Mouse (Mus musculus): ENCODE results near the gene Fosb. TPM values are rescaled to one million over a fixed set of nuclear protein-coding genes. Genes with fewer than 3 reads are reported as not detected.
A peak's percentile ranks its signal among the peaks of the same experiment; 100 is the strongest.

Gene Fosb
- polyA plus RNA-seq, 2 experiments from 2014 or later = 0.35 to 2.7 TPM

- ATAC-seq = no peak
Observed at GRCm38 (mm10) chr7:19305796-19306765, 3.8 kb downstream of the Fosb start.

DNA sequence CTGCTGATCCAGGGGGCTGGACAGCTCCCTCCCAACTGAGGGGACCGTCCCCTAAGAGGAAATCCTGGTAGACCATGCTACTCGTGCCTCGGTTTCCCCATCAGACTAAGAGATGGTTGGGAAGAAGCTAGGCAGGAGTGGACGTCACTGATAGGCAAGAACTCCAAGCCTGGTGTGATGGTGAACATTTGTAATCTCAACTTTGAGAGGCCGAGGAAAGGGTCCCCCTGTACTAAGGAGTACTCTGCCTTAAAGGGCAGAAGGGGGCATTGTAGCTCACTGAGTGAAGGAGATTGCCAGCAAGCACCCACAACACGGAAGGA, 4.5 kb downstream of the Fosb start:
- no peak for ATAC-seq

DNA sequence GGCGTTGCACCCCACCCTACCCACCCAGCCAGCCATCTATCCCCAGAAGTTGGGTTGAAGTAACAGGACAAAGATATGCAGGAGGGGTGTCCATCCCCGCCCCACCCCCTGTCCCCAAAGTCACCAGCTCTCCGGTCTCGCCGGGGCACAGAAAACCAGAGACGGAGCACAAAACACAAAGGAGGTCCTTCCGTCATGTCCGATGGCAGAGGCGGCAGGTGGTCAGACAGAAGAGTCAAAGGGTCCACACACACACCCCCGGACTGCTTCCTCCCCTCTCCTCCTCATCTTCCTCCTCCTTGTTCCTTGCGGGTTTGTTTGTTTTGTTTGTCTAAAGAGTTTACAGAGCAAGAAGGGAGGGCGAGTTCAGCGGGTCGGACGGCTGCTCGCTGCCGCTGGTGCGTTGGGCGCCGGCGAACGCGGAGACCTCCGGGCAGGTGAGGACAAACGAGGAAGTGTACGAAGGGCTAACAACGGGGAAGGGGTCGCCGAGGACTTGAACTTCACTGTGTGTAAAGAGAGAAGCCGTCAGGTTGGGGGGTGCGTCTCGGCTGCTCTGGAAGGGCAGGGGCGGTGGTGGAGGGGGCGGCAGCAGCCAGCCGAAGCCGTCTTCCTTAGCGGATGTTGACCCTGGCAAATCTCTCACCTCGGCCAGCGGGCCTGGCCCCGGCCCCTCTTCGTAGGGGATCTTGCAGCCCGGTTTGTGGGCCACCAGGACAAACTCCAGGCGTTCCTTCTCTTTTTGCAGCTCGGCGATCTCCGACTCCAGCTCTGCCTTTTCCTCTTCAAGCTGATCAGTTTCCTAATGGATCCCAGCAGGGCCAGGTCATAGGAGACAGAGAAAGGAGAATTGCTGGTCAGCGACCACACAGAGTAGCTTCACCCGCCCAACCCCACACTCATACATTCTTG, 5.1 kb downstream of the Fosb start:
- ATAC-seq = no peak

DNA sequence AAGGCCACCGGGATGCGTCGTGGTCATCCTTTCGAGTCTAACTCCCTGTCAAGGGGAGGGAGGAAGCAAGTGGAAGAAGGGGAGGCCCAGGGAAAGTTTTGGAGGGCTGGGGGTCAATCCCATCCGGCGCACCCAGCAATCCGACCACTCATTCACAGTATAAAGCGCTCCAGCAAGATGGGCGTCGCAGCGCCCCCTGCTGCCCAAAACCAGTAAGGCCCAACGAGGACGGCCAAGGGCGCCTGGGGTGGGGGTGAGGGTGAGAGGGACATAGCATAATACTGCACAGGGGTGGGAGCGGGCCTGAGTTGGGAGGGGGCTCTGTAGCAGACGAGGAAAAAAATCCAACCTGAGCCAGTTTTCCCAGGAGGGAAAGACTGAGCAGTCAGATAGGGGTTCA, 6.1 kb downstream of the Fosb start:
- peak; percentile 28 for ATAC-seq

DNA sequence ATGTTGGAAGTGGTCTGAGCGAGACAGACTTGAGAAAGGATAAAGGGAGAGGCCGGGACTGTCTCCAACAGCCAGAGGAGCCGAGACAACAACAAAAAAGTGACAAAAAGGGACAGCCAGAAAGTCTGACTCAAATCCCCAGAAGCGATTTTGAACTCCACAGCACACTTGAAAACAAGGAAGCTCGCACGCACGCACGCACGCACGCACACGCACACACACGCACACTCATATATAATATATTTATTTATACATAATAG, 6.9 kb downstream of the Fosb start:
- no peak for ATAC-seq

DNA sequence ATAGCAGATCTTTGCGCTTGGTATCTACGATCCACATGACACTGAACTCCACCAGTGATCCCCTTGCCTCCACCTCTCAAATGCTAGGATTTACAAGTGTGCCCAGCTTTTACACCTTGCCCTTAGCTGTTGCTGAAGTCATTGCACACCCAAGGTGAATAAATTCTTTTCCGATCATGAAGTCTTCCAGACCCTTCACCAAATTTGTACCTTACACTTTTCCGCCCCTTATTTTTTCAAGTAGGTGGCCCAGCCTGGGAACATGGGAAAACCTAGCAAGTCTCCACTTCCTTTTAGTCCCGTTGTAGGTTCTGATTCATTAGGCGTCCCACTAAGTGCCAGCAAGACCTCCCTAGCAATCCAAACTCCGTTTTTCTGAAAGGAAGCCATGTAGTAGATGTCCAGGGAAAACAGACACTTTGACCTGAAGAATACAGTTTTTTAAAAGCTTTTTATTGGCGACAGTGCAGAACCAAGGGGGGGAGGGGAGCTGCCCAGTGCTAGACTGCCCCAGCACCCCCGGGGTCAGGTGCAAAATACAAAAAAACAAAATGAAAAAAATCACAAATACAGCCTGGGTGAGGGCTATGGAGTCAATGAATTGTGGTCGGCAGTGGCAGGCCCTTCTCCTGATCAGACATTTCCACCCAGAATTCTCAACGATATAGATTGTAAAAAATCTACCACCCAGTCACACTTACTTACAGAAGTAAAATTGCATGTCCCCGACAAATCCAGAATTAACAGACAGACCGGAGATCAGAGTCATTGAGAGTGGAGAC, 7.4 kb downstream of the Fosb start:
- ATAC-seq = no peak

DNA sequence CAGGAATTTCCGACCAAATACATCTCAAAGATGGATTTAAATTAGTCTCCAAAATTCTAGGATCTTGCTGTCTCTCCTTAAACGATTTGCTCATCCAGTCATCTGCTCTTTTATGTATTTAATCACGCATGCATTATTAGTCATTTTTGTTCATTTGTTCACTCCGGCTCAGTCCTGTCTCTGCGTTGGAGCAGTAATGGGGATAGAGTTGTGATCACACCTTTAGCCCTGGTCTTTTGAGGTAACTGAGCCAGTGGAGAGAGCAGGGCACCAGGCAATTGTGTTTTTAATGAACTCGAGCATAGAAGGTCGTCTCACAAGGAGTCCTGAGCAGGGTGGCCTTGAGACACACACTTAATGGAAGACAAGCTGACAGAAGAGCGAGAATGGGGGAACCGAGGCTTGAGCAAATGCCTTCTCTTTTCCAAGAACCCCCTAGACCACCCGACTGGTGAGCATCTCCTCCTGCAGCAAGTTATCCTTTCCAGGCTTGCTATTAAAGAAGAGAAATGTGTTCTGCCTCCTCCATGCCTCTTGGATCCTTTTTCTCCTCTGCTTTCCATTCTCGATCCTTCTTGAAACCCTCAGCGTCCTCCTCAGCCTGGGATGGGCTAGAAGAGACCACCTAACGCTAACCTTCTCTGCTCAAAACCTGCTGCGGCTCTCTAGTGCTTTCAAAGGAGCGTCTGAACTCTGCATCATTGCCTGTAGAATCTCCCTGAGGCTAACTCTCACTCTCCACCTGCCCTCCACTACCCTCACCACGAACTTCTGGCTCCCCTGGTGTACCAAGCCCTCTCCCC, 8.2 kb downstream of the Fosb start:
- no peak for ATAC-seq

DNA sequence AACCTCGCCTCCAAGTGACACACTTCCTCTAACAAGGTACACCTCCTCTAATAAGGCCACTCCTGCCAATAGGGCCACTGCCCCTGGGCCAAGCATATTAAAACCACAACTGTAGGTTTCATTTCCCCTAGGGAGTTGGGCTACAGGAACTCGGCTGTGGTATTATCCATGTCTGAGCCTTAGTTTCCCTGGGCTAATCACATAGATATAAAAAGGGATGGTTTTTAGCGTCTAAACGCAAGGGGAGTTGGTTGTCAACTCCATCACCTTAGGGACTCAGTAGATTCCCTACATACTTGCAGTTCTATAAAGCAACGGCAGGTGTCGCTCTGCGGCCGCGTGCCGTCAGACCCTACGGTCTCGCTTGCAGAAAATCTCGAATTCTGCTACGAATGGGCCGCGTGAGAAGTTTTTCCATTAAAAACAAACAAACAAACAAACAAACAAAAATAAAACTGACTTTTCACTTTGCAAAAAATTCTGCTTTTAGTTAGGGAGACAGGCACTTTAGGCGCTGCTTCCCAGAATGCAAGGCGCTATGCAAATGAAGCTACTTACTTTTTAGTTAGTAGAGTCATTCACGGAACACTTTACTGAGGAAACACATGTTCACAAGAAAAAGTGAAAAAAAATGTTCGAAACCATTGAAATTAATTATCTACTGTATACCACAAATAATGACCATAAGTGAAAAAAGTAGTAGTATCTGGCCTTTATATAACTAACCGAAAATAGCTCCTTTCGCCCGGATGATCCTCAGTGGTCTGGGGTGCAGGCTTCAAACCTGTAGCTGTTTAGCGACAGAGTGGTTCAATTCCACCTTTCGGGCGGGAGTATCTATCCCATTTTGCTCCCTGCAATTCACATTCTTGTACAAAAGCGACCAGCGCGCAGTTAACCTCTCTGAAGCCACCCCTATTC, 9.1 kb downstream of the Fosb start:
- ATAC-seq = peak; percentile 69

- ATAC-seq = no peak
Observed at GRCm38 (mm10) chr7:19299194-19299593, 10.7 kb downstream of the Fosb start.

GRCm38 (mm10) chr7:19297794-19298193, 12.1 kb downstream of the Fosb start:
- no peak for ATAC-seq

DNA sequence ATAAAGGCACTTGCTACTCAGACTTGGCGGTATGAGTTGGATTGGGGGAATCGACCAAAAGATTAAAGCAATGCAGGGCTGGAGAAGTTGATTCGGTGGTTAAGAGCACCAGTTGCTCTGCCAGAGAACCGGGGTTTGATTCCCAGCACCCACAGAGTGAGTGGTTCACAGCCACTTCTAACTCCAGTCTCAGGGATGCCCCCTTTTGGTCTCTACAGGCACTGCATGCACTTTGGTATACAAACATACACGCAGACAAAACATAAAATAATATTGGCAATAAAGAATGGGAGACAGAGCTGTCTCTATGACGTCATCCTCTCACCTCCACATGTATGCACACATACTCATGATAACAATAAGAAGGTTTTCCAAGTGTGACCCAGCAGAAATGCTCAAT, 12.8 kb downstream of the Fosb start:
- ATAC-seq = no peak

DNA sequence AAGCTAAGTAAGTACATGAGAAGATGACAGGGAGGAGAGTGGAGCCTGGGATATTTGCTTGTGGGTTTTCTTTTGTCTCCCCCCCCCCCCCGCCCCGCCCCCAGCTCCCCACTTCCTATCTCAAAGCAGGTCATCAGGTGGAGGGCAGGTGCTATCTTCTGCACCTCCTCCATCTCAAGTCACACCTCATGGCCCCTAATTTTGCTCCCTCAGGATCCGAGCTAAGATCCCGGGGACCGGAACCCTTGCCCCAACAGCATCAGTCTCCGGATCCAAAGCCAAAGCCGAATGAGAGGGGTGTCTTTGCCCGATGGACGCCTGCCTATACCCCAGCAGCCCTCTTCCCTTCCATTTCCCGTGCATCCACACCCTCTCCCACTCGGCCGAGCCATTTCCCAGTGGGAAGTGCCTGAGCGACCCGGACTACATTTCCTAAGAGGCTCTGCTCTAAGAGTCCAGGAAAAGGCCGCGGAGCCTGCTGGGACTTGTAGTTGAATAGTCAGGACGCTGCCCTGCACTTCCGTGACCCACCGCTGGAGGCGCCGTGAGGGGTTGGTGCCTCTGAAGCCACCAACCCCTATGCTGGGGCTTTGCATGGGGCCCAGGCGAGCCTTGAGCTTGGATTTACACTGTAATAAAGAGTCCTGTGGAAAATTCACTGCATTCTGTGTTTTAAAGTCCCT, 14.2 kb downstream of the Fosb start:
- peak; percentile 80 for ATAC-seq

- ATAC-seq = no peak
Observed at GRCm38 (mm10) chr7:19290969-19291596, 18.8 kb downstream of the Fosb start.

GRCm38 (mm10) chr7:19284763-19285162, 25.1 kb downstream of the Fosb start:
- ATAC-seq = no peak

GRCm38 (mm10) chr7:19283406-19283804, 26.4 kb downstream of the Fosb start:
- ATAC-seq = no peak

DNA sequence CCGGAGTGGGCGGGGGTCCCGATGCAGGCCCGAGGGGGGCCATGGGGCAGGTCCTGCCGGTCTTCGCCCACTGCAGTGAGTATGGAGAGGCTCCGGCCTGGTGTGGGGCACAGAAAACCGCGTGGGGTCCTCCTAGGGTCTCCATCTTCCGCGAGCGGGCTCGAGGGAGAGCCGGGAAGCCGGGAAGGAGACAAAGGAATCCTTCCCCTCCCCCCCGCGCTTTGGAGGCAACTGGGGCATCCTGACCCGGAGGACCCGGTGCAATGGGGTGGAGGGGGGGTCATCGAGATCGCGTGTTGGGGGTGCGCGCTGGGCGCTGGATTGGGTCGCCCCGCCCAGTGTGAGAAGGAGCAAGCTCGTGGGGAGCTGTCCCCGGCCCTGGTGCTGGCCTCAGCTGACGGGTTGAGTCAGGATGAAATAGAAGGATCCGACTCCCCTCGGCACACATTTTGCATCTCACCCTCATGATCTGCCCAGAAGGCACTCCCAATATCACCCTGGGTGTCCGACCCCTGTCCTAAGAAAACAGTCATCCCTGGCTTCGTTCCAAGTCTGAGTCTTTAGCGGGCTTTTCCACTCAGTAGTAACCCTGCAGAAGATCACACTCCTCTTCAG, 27.0 kb downstream of the Fosb start:
- peak; percentile 38 for ATAC-seq

DNA sequence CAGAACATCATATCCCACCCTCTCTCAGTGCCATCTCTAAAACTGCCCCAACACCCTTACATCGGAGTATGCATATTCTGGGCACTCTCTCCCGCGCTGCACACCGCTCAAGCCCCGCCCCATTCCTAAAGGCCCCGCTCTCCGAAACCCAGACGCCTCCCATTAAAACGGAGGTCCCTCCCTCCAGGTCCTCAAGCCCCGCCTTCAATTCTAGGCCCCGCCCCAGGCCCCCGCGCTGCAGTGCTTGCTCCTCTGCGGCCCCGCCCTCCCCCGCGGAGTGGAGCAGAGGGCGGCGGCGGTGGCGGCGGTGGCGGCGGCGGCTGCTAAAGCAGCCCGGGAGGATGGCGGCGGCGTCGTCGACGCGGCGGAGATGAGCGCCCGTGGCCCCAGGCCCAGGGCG, 27.5 kb downstream of the Fosb start, which contains the start of gene Rtn2:
Rtn2 (plus strand) TSS at position 240 of the 400 bp plus-strand sequence.
- peak; percentile 65 for ATAC-seq

GRCm38 (mm10) chr7:19281680-19282304, 28.1 kb downstream of the Fosb start:
- peak; percentile 55 for ATAC-seq

- ATAC-seq = peak; percentile 64
Observed at GRCm38 (mm10) chr7:19279581-19280114, 30.2 kb downstream of the Fosb start, which contains the start of gene Ppm1n. Gene Ppm1n (minus strand): TSS chr7:19280064.

All from CD4-positive, CD25-positive, alpha-beta regulatory T cell, adult 4 months (primary cell).